Mouse (Mus musculus): ENCODE results near the gene Gm20809. TPM values are rescaled to one million over a fixed set of nuclear protein-coding genes. Genes with fewer than 3 reads are reported as not detected.

Gene Gm20809
- not detected for total RNA-seq (2023)

GRCm38 (mm10) chrY:24454757-24455156, at the start of gene Gm20809:
Gene Gm20809 (plus strand): TSS chrY:24455057.

